Mouse (Mus musculus): ENCODE measurements around the gene Slc17a8. TPM values are rescaled to one million over a fixed set of nuclear protein-coding genes. Genes with fewer than 3 reads are reported as not detected.

Gene Slc17a8
- total RNA-seq, 2 experiments from 2014 or later: 0.33 to 1.0 TPM

DNA sequence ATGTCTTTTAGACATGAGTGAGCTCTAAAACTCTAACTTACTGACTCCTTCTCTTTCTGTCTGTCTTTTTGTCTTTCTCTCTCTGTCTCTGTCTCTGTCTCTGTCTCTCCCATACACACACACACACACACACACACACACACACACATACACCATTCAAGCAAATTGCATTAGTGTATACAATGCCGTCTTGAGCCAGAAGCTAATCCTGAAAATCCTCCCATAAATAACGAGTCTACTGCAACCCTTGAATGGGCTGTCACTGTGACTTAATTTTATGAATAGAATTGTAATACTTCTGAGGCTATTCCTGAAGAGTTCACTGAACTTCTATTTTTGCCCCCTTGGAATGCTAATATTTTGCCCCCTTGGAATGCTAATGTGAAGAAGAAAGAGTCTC is 95.2 kb downstream of the Slc17a8 start:
- DNase-seq: no peak

Other genes with a start within 250 kb of the Slc17a8 start
- gene Gas2l3, start 177.3 kb downstream of the Slc17a8 start, total RNA-seq (2021): 10 to 100 TPM in 1 of 2 experiments, 1 to 10 TPM in 1; 6.8 to 13.3 TPM
- 10 to 100 TPM; 14.5 to 19.2 TPM for gene Nr1h4, start 87.7 kb downstream of the Slc17a8 start, total RNA-seq (2021)
- gene Scyl2, start 65.0 kb upstream of the Slc17a8 start, total RNA-seq (2021): 10 to 100 TPM; 34.2 to 36.9 TPM
- gene Actr6, start 111.0 kb upstream of the Slc17a8 start, total RNA-seq (2021): 10 to 100 TPM; 20.6 to 24.5 TPM
- gene Uhrf1bp1l, start 123.7 kb upstream of the Slc17a8 start, total RNA-seq (2021): 10 to 100 TPM; 47.1 to 52.6 TPM

Data from adrenal gland, postnatal 10 days (tissue).